In the genomic region with DNA sequence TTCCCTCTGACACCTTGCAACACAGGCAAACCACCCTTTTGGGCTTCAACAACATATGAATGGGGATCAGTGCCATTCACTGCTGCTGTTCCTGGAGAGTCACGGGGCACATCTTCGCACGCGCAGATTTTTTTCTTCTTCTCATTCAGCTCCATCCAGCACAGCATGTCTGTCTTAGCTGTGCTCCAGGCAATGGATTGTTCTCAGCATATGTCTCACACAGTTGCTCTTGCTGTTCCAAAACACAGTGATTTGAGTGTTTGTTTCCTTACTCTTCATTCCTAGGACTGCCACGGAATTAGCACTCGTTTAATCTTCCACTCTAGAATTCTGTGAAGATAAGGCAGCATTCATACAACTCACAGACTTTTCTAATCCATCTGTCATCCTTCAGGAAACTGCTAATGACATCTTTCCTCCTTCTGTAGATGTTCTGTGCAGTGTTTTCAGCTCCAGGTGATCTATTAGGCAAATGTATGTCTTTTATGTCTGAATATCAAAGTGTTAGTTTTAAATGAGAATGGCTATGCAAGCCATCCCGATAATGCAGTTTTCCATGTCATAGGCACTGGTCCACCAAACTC, we compare ENCODE assay signal across 18 mouse cellular contexts.
DNase-seq lines count a peak whose midpoint lies in the region; ATAC-seq and TF ChIP-seq lines count a peak whose summit lies in the region.
"Had no signal": no experiment of that assay in that cellular context is flagged by ENCODE, and none has a peak within 500 bp of the region (broad histone marks: within the 10 kb centered on the region; RNA-seq: fewer than 3 reads in every experiment).

No protein-coding gene starts in this region.

- intact Hi-C loops in left cerebral cortex, adult 2 months (cut with DNase I) = loop anchor here (5.0 kb wide), 1 partner anchor 929 kb away; the partner anchor contains the start of gene Epha5

- H3K4me2 ChIP-seq in neural tube, embryonic 15.5 days = no peak overlapping the region

- ATAC-seq in neural tube, embryonic 15.5 days (ENCODE audit: low FRiP score) = no peak
- no peak for ATAC-seq in megakaryocyte, adult 5-6 weeks (ENCODE audit: poor library complexity, severe bottlenecking)
- ATAC-seq: inflammation-experienced regulatory T-cells, adult 6 months had no signal

- peaks cover 4% of the 10 kb centered on the region; the same call in 1 of the 2 replicates for H3K4me1 ChIP-seq in neural tube, embryonic 15.5 days
- H3K4me1 ChIP-seq: embryonic facial prominence, embryonic 10.5 days had no signal

- no peak for TF ChIP-seq CTCF in left cerebral cortex, adult 2 months (IDR thresholded peaks at IDR 0.05)

- no peak for DNase-seq in left cerebral cortex, adult 2 months (ENCODE audit: extremely low spot score in 1 of 2, low spot score in 2 of 2)
- DNase-seq in left cerebral cortex, adult 8-10 months (ENCODE audit: low spot score in 2 of 2) = no peak
- DNase-seq in right cerebral cortex, postnatal 25 days = peak; percentile 10
- no peak for DNase-seq in right cerebral cortex, adult 18-20 months
- peak; percentile 23 for DNase-seq in layer of hippocampus, adult 11-12 months (ENCODE audit: low spot score)
- DNase-seq in layer of hippocampus, postnatal 36 days = peak; percentile 11 to 29
- DNase-seq: adrenal gland, adult 2 months; cerebellum, adult 8-10 months; heart, adult 18-20 months; kidney, adult 9 months; lung, postnatal 14 days; thymus, postnatal 25 days had no signal

- H3K27ac ChIP-seq in left cerebral cortex, adult 2 months = peak overlapping the region; percentile 9; the same call in 1 of the 2 replicates
- no peak overlapping the region for H3K27ac ChIP-seq in neural tube, embryonic 15.5 days (replicated peaks)
- H3K27ac ChIP-seq: embryonic facial prominence, embryonic 10.5 days had no signal

- H3K9me3 ChIP-seq in neural tube, embryonic 15.5 days (replicated peaks) = no peaks in the 10 kb centered on the region
- H3K9me3 ChIP-seq: embryonic facial prominence, embryonic 10.5 days; G1E had no signal

- H3K27me3 ChIP-seq in neural tube, embryonic 15.5 days (replicated peaks) = no peaks in the 10 kb centered on the region

- H3K36me3 ChIP-seq in neural tube, embryonic 15.5 days = no peaks in the 10 kb centered on the region
- H3K36me3 ChIP-seq: embryonic facial prominence, embryonic 10.5 days; G1E had no signal

- H3K9ac ChIP-seq in neural tube, embryonic 15.5 days (replicated peaks) = no peak overlapping the region

- H3K4me3 ChIP-seq in left cerebral cortex, adult 2 months = no peak overlapping the region
- H3K4me3 ChIP-seq in neural tube, embryonic 15.5 days (replicated peaks) = no peak overlapping the region
- H3K4me3 ChIP-seq: embryonic facial prominence, embryonic 10.5 days; erythroblast, embryonic 14.5 days had no signal

- WGBS in neural tube, embryonic 15.5 days = 75% methylated on average over 7 of the region's 7 CpGs

Comparison
In these comparisons a context has a peak if more than half of its experiments do, and no peak if none do; other contexts are left out.
1. DNase-seq: peak in right cerebral cortex, postnatal 25 days (single experiment), layer of hippocampus, adult 11-12 months (single experiment) and layer of hippocampus, postnatal 36 days (2 of 2); none in left cerebral cortex, adult 2 months (0 of 2), left cerebral cortex, adult 8-10 months (0 of 2) and right cerebral cortex, adult 18-20 months (single experiment).